Mouse (Mus musculus) limb, embryonic 14.5 days (tissue): ENCODE results near the gene Olfm2. TPM values are rescaled to one million over a fixed set of nuclear protein-coding genes. Genes with fewer than 3 reads are reported as not detected.
A peak's percentile ranks its signal among the peaks of the same experiment; 100 is the strongest.

Experiments
- ATAC-seq: fragments of 200-750 bp; cut with Nextera tagmentation; 2 replicates; pipeline ENCODE4 v1.8.0; 2017; ENCODE audit warnings: low read depth, moderate number of reproducible peaks, moderate TSS enrichment; ENCODE audit not compliant: low FRiP score
- DNase-seq: peaks from one replicate; pipeline ENCODE4 v3.0.0-alpha.2; 2015; ENCODE audit warnings: low spot score
- H3K27ac ChIP-seq: fragments of 300-500 bp; sonication (generic); replicated peaks from 2 replicates; pipeline ENCODE4 v1.5.1; 2014; ENCODE audit warnings: low read depth, mild to moderate bottlenecking, low read length, moderate library complexity, mixed read lengths
- H3K27me3 ChIP-seq: fragments of 300-500 bp; sonication (generic); 2 replicates; pipeline ENCODE4 v1.6.1; 2014; ENCODE audit warnings: low read length, mixed read lengths; ENCODE audit not compliant: control insufficient read depth, insufficient read depth
- H3K36me3 ChIP-seq: fragments of 300-500 bp; sonication (generic); 2 replicates; pipeline ENCODE4 v1.6.1; 2014; ENCODE audit warnings: mild to moderate bottlenecking, low read length, moderate library complexity, mixed read lengths; ENCODE audit not compliant: control insufficient read depth, insufficient read depth
- H3K4me1 ChIP-seq: fragments of 300-500 bp; sonication (generic); 2 replicates; pipeline ENCODE4 v1.6.1; 2014; ENCODE audit warnings: antibody characterized with exemption, low read length, mixed read lengths; ENCODE audit not compliant: control insufficient read depth, insufficient read depth
- H3K4me2 ChIP-seq: fragments of 300-500 bp; sonication (generic); replicated peaks from 2 replicates; pipeline ENCODE4 v1.6.1; 2014; ENCODE audit warnings: low read depth, mild to moderate bottlenecking, low read length, moderate library complexity; ENCODE audit not compliant: severe bottlenecking
- H3K4me3 ChIP-seq: fragments of 300-500 bp; sonication (generic); replicated peaks from 2 replicates; pipeline ENCODE4 v1.5.1; 2014; ENCODE audit warnings: low read length
- H3K9ac ChIP-seq: fragments of 300-500 bp; sonication (generic); 2 replicates; pipeline ENCODE4 v1.6.1; 2014; ENCODE audit warnings: mild to moderate bottlenecking, low read depth, low read length, moderate library complexity; ENCODE audit not compliant: severe bottlenecking
- H3K9me3 ChIP-seq: fragments of 300-500 bp; sonication (generic); 2 replicates; pipeline ENCODE4 v1.6.1; 2016; ENCODE audit warnings: low read length; ENCODE audit not compliant: control insufficient read depth
- POLR2A ChIP-seq: fragments of 200-500 bp; IDR thresholded peaks from 2 replicates; pipeline ENCODE4 v1.8.0; 2012; ENCODE audit warnings: inconsistent platforms, mild to moderate bottlenecking, moderate library complexity, borderline replicate concordance; ENCODE audit not compliant: insufficient read depth, insufficient read length; ENCODE audit errors: extremely low read depth
- WGBS: fragments of 180-500 bp; shearing (Covaris S2); extraction: QIAGEN DNeasy Blood & Tissue Kit; methylation state at CpG from one replicate; pipeline ENCODE4 v1.1.7; 2014; 5-methylcytosine and 5-hydroxymethylcytosine counted together
- polyA plus RNA-seq, 2 experiments: library from polyadenylated mRNA; depleted of rRNA in 1 of 2; stranded (reverse) in 1 of 2; unstranded in 1 of 2; fragments of >200 nt; fragmentation: Nextera tagmentation in 1 of 2; extraction: Ambion mirVana in 1 of 2; gene quantifications; 2 replicates each; pipeline versions ENCODE4 v1.2.1 to v1.2.3; 2012 to 2014

Olfm2 gene
- polyA plus RNA-seq (2012; rRNA removed) (6.9 and 8.8 TPM in 2 replicates), polyA plus RNA-seq (2014; fragmentation: Nextera tagmentation; extraction: Ambion mirVana) (4.8 and 6.5 TPM in 2 replicates)

DNA sequence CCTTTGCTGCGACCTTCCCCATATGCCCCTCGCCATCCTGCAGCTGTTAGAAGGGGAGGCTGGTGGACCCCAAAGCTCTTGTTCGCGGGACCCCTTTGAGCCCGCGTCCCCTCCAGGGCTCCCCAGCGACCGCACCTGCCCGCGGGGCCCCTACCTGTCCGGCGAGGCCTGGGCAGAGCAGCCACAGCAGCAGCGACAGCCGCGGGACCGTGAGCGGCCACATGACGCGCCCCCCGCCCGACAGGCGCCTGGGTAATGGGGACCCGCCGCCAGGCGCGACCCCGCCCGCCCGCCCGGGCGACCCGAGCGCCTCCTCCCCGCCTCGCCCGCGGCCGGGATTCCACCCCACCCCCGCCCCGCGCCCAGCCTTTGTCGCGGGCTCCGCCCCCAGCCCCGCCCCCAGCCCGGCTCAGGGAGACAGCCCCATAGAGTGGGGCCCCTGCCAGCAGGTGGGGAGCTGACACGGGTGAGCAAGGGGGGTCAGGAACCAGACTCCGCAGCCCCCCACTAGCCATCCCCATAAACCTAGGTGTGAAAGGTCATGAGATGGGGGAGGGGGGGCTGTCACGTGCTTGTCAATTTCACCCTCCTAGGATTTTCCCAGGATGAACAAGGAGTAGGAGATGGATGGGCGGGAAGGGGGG lies at the start of gene Olfm2:
Gene Olfm2 (minus strand): TSS at position 333 of the 644 bp plus-strand sequence.
- peaks cover 5% of the 10 kb centered on the region; the same call in 1 of the 2 replicates for H3K4me1 ChIP-seq
- peak; percentile 45; the same call in 1 of the 2 replicates for ATAC-seq
- H3K9me3 ChIP-seq, result 0 out of 2 replicates have a peak, but pooled peaks cover 3% of the 10 kb centered on the region
- H3K27me3 ChIP-seq, result peaks cover 45% of the 10 kb centered on the region
- peak within 1 kb of the TSS; percentile 44 for H3K4me3 ChIP-seq
- TF ChIP-seq POLR2A, result no peak
- no peaks in the 10 kb centered on the region for H3K36me3 ChIP-seq
- no peak for DNase-seq
- peak within 1 kb of the TSS; percentile 84 for H3K4me2 ChIP-seq
- WGBS, result 1% methylated on average over 32 of the region's 50 CpGs
- no peak within 1 kb of the TSS for H3K27ac ChIP-seq
- H3K9ac ChIP-seq, result peak within 1 kb of the TSS; percentile 54

DNA sequence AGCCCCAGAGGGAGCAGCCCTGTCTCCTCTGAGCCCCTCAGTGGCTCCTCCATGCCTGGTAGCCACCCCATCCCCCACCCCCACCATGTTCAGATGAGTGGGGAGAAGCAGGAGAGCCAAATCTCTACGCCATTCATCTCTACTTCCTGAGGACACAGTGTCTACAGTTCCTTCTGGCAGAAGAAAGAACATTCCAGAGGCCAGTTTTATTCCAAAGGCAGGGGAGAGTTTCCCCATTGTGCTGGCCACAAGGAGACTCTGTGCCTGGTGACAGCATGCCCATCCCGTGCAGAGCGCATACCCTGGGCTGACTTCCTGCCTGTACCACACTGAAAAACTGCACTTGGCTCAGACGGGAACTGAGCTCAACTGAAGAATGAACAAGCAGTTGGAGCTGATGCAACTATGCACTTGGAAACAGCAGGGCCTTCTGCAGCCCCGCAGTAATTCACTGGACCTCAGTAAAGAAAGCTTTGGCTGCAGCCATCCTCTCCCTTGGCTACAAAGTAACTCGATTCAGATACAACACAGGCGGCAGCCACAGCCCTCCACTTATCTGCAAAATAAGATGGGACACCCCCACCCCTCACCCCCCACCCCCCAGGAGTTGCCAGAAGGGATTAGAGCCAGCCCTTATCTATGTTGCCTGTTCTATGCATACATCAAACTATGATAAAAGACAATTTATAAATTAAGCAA lies 48.1 kb upstream of the Olfm2 start:
- no peak overlapping the region for H3K9ac ChIP-seq
- no peak overlapping the region for H3K4me2 ChIP-seq
- H3K4me1 ChIP-seq, result peaks cover 4% of the 10 kb centered on the region; the same call in 1 of the 2 replicates
- DNase-seq (peak; percentile 13), ATAC-seq (peak; percentile 60; the same call in 1 of the 2 replicates)
- no peaks in the 10 kb centered on the region for H3K9me3 ChIP-seq
- no peak overlapping the region for H3K4me3 ChIP-seq
- no peak for TF ChIP-seq POLR2A
- H3K36me3 ChIP-seq, result no peaks in the 10 kb centered on the region
- H3K27ac ChIP-seq, result no peak overlapping the region
- no peaks in the 10 kb centered on the region for H3K27me3 ChIP-seq
- 42% methylated on average over 7 of the region's 7 CpGs for WGBS

DNA sequence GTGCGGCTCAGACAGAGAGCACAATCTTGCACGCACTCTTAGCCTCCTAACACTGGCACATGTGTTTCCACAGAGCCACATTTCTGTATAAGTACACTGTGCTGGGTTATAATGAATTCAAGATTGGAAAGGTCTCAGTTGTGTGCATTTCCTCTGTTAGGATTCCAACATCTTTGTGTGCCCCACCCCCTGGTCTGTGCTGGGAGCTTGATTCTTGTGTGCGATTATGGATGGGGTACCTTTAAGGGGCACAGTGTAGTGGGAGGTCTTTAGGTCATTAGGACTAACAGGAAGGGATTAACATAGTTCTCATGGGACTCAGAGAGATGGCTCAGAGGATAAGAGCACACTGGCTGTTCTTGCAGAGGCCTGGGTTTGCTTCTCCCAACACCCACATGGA lies 44.2 kb upstream of the Olfm2 start:
- H3K4me1 ChIP-seq, result peaks cover 4% of the 10 kb centered on the region; the same call in 1 of the 2 replicates
- no peak for TF ChIP-seq POLR2A
- H3K9me3 ChIP-seq, result no peaks in the 10 kb centered on the region
- no peak overlapping the region for H3K4me2 ChIP-seq
- no peaks in the 10 kb centered on the region for H3K36me3 ChIP-seq
- ATAC-seq, result no peak
- peak; percentile 44 for DNase-seq
- WGBS, result 53% methylated on average over 3 of the region's 3 CpGs
- H3K27me3 ChIP-seq, result no peaks in the 10 kb centered on the region
- no peak overlapping the region for H3K4me3 ChIP-seq
- peak overlapping the region; percentile 9; the same call in 1 of the 2 replicates for H3K27ac ChIP-seq
- H3K9ac ChIP-seq, result no peak overlapping the region

DNA sequence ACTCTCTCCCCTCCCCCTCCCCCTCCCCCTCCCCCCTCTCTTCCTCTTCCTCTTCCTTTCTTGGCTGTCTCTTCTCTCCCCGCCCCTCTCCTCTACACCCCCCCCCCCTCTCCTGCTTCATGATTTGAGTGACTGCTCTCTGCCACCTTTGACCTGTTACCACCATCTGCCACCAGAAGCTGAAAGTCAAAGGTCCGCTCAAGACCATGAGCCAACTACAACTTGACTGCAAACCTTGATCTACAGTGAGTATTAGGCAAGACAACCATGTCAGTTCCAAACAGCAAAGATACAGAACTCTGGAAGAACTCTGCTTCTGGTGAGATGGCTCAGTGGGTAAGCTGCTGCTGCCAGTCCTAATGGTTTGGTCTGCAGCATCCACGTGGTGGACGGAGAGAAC lies 43.5 kb upstream of the Olfm2 start:
- H3K27me3 ChIP-seq, result no peaks in the 10 kb centered on the region
- no peak overlapping the region for H3K9ac ChIP-seq
- H3K4me1 ChIP-seq, result peaks cover 4% of the 10 kb centered on the region; the same call in 1 of the 2 replicates
- H3K9me3 ChIP-seq, result no peaks in the 10 kb centered on the region
- H3K27ac ChIP-seq, result peak overlapping the region; percentile 9; the same call in 1 of the 2 replicates
- DNase-seq (no peak), ATAC-seq (no peak)
- no peaks in the 10 kb centered on the region for H3K36me3 ChIP-seq
- H3K4me3 ChIP-seq, result no peak overlapping the region
- no peak for TF ChIP-seq POLR2A
- H3K4me2 ChIP-seq, result no peak overlapping the region
- WGBS, result 60% methylated on average over 4 of the region's 4 CpGs

DNA sequence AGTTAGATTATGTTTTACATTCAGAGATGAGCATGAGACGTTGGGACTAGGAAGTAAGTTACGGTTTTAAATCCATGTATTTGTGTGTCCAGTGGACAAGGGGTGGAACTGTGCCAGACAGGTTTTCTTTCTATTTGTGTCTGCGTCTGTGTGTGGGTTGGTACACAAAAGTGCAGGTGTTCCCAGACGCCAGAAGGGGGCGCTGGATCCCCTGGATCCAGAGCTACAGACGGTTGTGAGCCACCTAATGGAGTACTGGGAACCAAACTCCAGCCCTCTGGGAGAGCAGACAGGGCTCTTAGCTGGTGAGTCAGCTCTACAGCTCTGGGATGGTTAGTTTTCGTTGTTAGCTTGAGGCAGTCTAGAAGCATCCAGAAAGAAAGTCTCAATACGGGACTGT lies 41.8 kb upstream of the Olfm2 start:
- H3K27me3 ChIP-seq, result no peaks in the 10 kb centered on the region
- DNase-seq (no peak), ATAC-seq (no peak)
- no peak overlapping the region for H3K27ac ChIP-seq
- WGBS, result 77% methylated on average over 8 of the region's 8 CpGs
- no peak overlapping the region for H3K4me3 ChIP-seq
- no peaks in the 10 kb centered on the region for H3K36me3 ChIP-seq
- no peaks in the 10 kb centered on the region for H3K9me3 ChIP-seq
- no peaks in the 10 kb centered on the region for H3K4me1 ChIP-seq
- TF ChIP-seq POLR2A, result no peak
- no peak overlapping the region for H3K4me2 ChIP-seq
- no peak overlapping the region for H3K9ac ChIP-seq
